Mouse (Mus musculus): ENCODE data around the gene Anxa1. TPM values are rescaled to one million over a fixed set of nuclear protein-coding genes. Genes with fewer than 3 reads are reported as not detected.

Anxa1 gene
- total and polyA plus RNA-seq, 2 experiments from 2014 or later = 9.7 to 18.6 TPM

GRCm38 (mm10) chr19:20409541-20410528 is 19.1 kb upstream of the Anxa1 start:
- no peaks in the 10 kb centered on the region for H3K9me3 ChIP-seq (ENCODE audit: low read length)
- DNase-seq (ENCODE audit: low spot score) = no peak
- no peak overlapping the region for H3K9ac ChIP-seq (replicated peaks; ENCODE audit: low read length, poor library complexity, severe bottlenecking)
- no peak overlapping the region for H3K4me2 ChIP-seq (ENCODE audit: low read depth, low read length, poor library complexity, severe bottlenecking)
- no peak for TF ChIP-seq CTCF (IDR thresholded peaks at IDR 0.05)
- no peaks in the 10 kb centered on the region for H3K27me3 ChIP-seq (ENCODE audit: insufficient read depth, low read length)
- ATAC-seq (ENCODE audit: low FRiP score) = no peak
- H3K36me3 ChIP-seq (ENCODE audit: insufficient read depth, low read length) = no peaks in the 10 kb centered on the region
- H3K27ac ChIP-seq (ENCODE audit: low read depth, low read length) = no peak overlapping the region
- WGBS = 77% methylated on average over 9 of the region's 9 CpGs
- H3K4me1 ChIP-seq (ENCODE audit: insufficient read depth, low read length) = no peaks in the 10 kb centered on the region
- H3K4me3 ChIP-seq (ENCODE audit: low read depth, low read length) = no peak overlapping the region

- Histone ChIP-seq H3K4me3 (ENCODE audit: low read depth, low read length) (no peak overlapping the region), H3K4me1 (ENCODE audit: insufficient read depth, low read length) (no peaks in the 10 kb centered on the region), H3K36me3 (ENCODE audit: insufficient read depth, low read length) (no peaks in the 10 kb centered on the region), H3K27me3 (ENCODE audit: insufficient read depth, low read length) (no peaks in the 10 kb centered on the region), H3K9ac (replicated peaks; ENCODE audit: low read length, poor library complexity, severe bottlenecking) (no peak overlapping the region), H3K27ac (ENCODE audit: low read depth, low read length) (no peak overlapping the region), H3K9me3 (ENCODE audit: low read length) (no peaks in the 10 kb centered on the region), H3K4me2 (ENCODE audit: low read depth, low read length, poor library complexity, severe bottlenecking) (no peak overlapping the region)
- WGBS = 41% methylated on average over 3 of the region's 3 CpGs
- no peak for ATAC-seq (ENCODE audit: low FRiP score)
- no peak for DNase-seq (ENCODE audit: low spot score)
- TF ChIP-seq CTCF (IDR thresholded peaks at IDR 0.05) = no peak
These were observed 15.7 kb upstream of the Anxa1 start for GRCm38 (mm10) chr19:20406475-20406874.

GRCm38 (mm10) chr19:20405015-20405414 is 14.3 kb upstream of the Anxa1 start:
- H3K9ac ChIP-seq (replicated peaks; ENCODE audit: low read length, poor library complexity, severe bottlenecking) = no peak overlapping the region
- no peaks in the 10 kb centered on the region for H3K9me3 ChIP-seq (ENCODE audit: low read length)
- ATAC-seq (ENCODE audit: low FRiP score) = no peak
- no peak for TF ChIP-seq CTCF (IDR thresholded peaks at IDR 0.05)
- H3K27ac ChIP-seq (ENCODE audit: low read depth, low read length) = no peak overlapping the region
- H3K27me3 ChIP-seq (ENCODE audit: insufficient read depth, low read length) = no peaks in the 10 kb centered on the region
- 88% methylated on average over 4 of the region's 4 CpGs for WGBS
- H3K4me2 ChIP-seq (ENCODE audit: low read depth, low read length, poor library complexity, severe bottlenecking) = no peak overlapping the region
- H3K4me3 ChIP-seq (ENCODE audit: low read depth, low read length) = no peak overlapping the region
- no peaks in the 10 kb centered on the region for H3K36me3 ChIP-seq (ENCODE audit: insufficient read depth, low read length)
- no peaks in the 10 kb centered on the region for H3K4me1 ChIP-seq (ENCODE audit: insufficient read depth, low read length)
- DNase-seq (ENCODE audit: low spot score) = peak; percentile 28

- Histone ChIP-seq H3K4me1 (ENCODE audit: insufficient read depth, low read length) (no peaks in the 10 kb centered on the region), H3K36me3 (ENCODE audit: insufficient read depth, low read length) (no peaks in the 10 kb centered on the region), H3K9ac (replicated peaks; ENCODE audit: low read length, poor library complexity, severe bottlenecking) (no peak overlapping the region), H3K9me3 (ENCODE audit: low read length) (no peaks in the 10 kb centered on the region), H3K4me2 (ENCODE audit: low read depth, low read length, poor library complexity, severe bottlenecking) (no peak overlapping the region), H3K4me3 (ENCODE audit: low read depth, low read length) (no peak overlapping the region), H3K27me3 (ENCODE audit: insufficient read depth, low read length) (no peaks in the 10 kb centered on the region), H3K27ac (ENCODE audit: low read depth, low read length) (no peak overlapping the region)
- DNase-seq (ENCODE audit: low spot score) = no peak
- WGBS = 86% methylated on average over 3 of the region's 3 CpGs
- ATAC-seq (ENCODE audit: low FRiP score) = no peak
- TF ChIP-seq CTCF (IDR thresholded peaks at IDR 0.05) = no peak
These were observed 13.0 kb upstream of the Anxa1 start for GRCm38 (mm10) chr19:20403740-20404139.

- no peak for TF ChIP-seq CTCF (IDR thresholded peaks at IDR 0.05)
- Histone ChIP-seq H3K27ac (ENCODE audit: low read depth, low read length) (no peak overlapping the region), H3K27me3 (ENCODE audit: insufficient read depth, low read length) (no peaks in the 10 kb centered on the region), H3K9me3 (ENCODE audit: low read length) (no peaks in the 10 kb centered on the region), H3K4me1 (ENCODE audit: insufficient read depth, low read length) (no peaks in the 10 kb centered on the region), H3K4me3 (ENCODE audit: low read depth, low read length) (no peak overlapping the region), H3K4me2 (ENCODE audit: low read depth, low read length, poor library complexity, severe bottlenecking) (no peak overlapping the region), H3K36me3 (ENCODE audit: insufficient read depth, low read length) (no peaks in the 10 kb centered on the region), H3K9ac (replicated peaks; ENCODE audit: low read length, poor library complexity, severe bottlenecking) (no peak overlapping the region)
- DNase-seq (ENCODE audit: low spot score) = no peak
- WGBS = 91% methylated on average over 1 of the region's 1 CpGs
- ATAC-seq (ENCODE audit: low FRiP score) = no peak
These were observed 12.5 kb upstream of the Anxa1 start for GRCm38 (mm10) chr19:20403219-20403618.

- TF ChIP-seq CTCF (IDR thresholded peaks at IDR 0.05) = no peak
- 82% methylated on average over 5 of the region's 5 CpGs for WGBS
These were observed 11.9 kb upstream of the Anxa1 start for GRCm38 (mm10) chr19:20402516-20403200.

More at GRCm38 (mm10) chr19:20402516-20403200, 11.9 kb upstream of the Anxa1 start:
- no peak for ATAC-seq (ENCODE audit: low FRiP score)
- no peaks in the 10 kb centered on the region for H3K27me3 ChIP-seq (ENCODE audit: insufficient read depth, low read length)
- H3K4me1 ChIP-seq (ENCODE audit: insufficient read depth, low read length) = no peaks in the 10 kb centered on the region
- H3K9me3 ChIP-seq (ENCODE audit: low read length) = no peaks in the 10 kb centered on the region
- no peak overlapping the region for H3K9ac ChIP-seq (replicated peaks; ENCODE audit: low read length, poor library complexity, severe bottlenecking)
- no peak overlapping the region for H3K4me2 ChIP-seq (ENCODE audit: low read depth, low read length, poor library complexity, severe bottlenecking)
- no peaks in the 10 kb centered on the region for H3K36me3 ChIP-seq (ENCODE audit: insufficient read depth, low read length)
- no peak overlapping the region for H3K27ac ChIP-seq (ENCODE audit: low read depth, low read length)
- DNase-seq (ENCODE audit: low spot score) = no peak
- H3K4me3 ChIP-seq (ENCODE audit: low read depth, low read length) = no peak overlapping the region

Measured in midbrain, postnatal 0 days (tissue).